Mouse (Mus musculus) embryo, embryonic 11 days (tissue): Measurements from ENCODE around the gene Arhgef7.
A peak's percentile ranks its signal among the peaks of the same experiment; 100 is the strongest.

Experiments used
- DNase-seq: peaks from one replicate; pipeline ENCODE4 v3.0.0-alpha.2; 2015

The Arhgef7 gene

DNA sequence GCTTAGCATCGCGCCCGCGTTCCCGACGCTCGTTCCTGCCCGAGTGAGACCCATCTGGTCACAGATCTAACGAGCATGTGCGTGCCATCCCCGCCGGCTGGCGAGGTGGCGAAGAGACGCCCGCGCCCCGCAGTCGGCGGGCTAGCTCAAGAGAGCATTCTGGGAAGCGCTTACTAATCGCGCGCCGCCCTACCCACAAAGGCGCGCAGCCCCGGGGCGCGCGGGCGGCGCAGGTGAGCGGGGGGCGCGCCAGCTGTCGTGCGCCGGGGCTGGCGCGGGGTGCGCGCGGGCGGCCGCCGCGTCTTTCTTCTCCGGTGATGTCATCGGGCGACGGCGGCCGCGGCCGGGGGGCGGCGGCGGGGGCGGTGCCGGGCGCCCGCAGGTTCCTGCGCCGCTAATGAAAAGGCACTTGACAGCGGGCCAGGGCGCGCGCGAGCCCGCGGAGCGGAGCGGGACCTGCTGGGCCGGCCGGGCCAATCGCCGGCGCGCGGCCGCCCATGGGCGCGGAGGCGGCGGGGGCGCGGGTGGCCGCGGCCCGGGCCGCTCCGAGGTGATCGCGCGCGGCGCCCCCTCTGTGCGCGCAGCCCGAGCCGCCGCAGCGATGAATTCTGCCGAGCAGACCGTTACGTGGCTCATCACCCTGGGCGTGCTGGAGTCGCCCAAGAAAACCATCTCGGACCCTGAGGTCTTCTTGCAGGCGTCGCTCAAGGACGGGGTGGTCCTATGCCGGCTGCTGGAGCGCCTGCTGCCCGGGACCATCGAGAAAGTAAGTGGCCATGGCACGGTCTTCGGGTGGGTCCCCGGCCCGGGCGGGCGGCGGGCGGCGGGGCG is at the start of gene Arhgef7:
Gene Arhgef7, plus strand, starts transcription at position 71 of the 831 bp plus-strand sequence.
- peak; percentile 93 for DNase-seq

DNA sequence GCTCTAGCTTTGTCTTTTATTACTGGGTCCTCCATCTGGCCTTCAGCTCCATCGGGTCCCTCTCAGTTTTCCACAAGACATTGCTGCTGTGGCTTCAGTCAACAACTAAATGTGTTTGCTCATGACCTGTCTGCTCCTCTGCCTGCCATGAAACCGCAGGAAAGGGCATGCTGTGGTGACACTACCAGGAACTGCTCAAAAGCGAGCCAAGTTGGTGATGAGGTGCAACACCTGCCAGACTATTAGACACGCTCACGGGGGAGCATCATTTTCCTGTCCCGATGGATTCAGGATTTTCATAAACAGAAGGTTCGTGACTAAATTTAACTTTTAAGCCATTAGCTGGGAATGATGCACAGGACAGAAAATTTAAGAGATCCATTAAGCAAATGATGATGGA is 43.0 kb upstream of the Arhgef7 start:
- no peak for DNase-seq

DNA sequence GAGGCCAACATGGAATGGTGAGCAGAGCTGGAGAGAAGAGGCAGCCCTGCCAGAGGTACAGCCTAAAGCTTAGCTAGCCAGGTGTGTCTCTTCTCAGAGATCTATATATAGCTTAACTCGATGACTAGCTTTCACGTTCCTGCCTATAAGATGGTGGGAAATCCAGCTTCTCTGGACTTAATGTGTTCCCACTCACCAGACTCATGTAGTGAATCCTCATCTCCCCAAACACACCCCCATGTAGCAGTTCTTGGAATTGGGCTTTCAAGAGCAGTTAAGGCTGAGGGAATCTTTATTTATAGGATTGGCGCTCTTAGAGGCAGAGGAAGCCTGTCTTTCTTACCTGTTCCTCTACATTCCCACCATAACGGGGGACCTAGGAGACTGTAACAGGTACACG is 40.3 kb upstream of the Arhgef7 start:
- DNase-seq: no peak

DNA sequence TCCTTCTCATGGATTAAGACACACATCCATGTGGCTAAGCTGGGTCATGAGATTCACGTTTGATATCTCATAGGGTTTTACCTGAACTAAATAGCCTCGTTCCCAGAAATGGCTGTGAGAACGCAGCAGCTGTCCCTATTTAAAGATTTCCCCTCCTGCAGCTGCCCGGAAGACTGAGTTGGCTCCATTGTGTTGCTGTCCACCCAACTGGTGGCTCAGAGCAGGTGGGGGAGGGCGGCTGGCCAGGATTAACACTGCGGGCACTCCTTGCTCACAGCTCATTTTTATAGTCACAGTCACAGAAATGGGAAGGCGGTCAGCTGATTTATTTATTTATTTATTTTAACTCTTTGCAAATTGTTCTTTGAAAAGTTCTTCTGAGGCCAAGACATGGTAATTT is 37.6 kb upstream of the Arhgef7 start:
- DNase-seq: no peak

DNA sequence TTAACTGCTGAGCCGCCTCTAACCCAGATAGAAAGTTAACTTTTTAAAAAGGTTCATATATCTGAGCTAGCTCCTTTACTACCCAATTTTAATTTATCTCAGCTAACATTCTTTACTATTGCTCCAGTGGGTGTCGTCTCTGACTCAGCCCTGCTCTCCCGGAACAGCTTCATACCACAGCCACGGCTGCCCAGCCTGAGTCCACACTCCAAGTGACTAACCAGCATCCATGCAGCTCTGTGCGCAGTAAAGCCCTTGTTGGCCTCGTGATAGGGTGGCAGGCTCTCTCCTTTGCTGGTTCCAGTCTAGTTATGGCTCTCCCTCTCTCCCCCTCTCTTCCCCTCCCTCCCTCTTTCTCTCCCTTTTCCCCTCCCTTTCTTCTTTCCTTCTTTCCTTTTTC is 36.2 kb upstream of the Arhgef7 start:
- DNase-seq: no peak

DNA sequence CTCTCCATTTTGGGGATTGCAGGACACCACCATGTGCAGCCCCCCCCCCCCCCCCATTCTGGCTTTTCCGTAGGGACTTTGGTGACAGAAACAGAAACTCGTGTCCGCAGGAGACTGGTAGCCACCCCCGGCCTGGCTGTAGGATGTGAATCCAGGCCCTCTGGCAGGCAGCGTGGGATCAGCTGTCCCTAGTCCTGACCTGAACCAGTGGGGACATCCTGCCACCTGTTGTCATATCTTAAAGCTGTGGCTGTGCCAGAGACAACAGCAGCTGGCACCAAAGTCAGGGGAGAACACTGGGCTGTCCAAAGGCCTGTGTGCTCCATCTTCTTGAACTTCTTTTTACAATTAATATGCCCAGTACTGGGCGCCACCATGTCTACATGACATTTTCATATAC is 35.8 kb upstream of the Arhgef7 start:
- DNase-seq: no peak

DNA sequence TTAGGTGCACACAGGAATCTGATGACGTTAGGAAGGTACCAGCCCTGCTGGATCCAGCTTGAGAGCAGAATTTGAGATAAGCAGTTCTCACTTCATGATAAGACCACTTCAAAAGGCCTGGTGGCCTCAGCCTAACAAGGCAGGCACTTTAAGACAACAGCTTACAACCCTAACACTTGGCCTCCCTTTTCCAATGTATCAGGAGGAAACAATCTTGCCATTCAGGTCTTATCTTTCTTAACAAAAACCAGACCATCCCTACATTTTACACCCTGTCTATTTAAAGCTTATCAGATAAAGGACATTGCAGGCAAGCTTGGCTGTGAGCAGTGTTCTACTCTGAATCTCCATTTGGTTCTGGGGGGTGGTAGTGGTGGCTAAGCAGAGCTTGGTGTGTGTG is 35.1 kb upstream of the Arhgef7 start:
- no peak for DNase-seq

DNA sequence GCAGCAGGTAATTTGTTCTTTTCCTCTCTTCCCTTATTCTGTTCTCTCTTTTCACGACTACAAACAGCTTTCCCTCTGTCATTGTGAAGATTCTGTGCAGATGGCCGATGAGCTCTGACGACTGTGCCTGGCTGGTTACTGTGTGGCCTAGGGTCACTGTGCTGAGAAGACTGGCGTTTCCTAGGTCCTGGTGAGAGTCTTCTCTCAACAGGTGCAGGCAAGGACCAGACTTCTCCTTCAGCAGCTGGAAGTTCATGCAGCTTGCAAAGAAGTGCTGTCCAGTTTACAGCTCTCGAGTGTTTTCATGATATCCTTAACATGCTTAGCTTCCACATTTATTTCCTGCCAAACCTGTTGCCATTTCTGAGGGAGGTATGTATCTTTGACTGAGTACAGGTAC is 33.5 kb upstream of the Arhgef7 start:
- DNase-seq: no peak

DNA sequence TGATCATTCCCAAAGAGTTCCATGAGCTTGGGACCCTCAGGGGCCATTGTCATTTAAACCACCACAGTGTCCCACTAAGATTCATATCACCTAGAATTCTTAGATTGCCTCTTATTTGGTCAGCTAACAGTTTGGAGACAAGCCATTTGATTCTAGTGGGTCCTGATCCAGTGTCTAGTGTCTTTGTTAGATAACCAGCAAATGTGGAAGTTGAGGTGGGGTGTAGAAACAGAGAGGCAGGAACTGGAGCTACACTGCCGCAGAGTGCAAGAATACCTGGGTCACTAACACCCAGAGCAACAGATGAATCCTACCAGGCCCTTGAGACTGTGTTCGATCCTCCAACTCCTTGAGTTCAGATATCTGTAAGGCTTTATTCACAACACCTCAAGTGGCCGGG is 31.3 kb upstream of the Arhgef7 start:
- DNase-seq: no peak

DNA sequence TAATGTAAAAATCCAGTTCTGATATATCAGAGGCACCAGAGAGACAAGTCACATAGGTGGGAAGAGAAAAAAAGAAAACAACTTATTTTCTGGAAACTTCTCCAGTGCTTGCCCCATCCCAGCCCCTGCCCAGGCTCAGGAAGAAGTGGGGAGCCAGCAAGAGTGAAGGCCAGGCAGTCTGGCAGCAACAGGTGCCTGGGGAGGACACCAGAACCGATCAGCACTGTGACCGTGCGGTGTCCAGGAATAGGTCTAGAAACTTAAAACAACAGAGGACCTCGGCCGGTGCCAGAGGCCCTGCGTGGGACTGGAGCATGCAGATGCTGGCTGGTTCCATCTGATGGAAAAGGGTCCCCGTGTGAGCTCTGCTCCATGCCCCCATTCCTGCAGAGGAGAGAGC is 30.1 kb upstream of the Arhgef7 start:
- no peak for DNase-seq

DNA sequence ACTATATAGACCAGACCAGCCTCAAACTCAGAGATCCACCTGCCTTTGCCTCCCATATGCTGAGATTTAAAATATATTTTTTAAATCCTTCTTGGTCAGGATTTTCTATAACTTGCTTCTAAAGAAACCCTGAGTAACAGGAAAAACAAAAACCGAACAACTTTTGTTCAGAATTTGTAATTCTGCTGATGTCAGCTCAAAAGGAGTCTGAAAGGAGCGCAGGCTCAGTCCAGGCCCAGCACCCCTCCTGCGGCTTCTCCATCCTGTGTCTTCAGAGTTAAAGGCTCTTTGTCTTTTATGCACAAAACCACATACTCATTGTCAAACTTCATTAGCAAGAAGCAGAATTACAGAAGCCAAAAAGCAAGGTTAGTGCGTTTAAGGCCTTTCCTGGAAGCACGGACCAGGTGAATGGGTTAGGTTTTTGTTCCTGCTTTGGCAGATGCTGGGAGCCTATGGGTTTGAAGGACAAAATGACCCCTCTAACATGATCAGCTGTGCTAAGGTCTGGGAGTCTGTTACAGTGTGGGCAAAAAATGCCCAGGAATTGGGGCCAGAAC is 28.0 kb upstream of the Arhgef7 start:
- no peak for DNase-seq

DNA sequence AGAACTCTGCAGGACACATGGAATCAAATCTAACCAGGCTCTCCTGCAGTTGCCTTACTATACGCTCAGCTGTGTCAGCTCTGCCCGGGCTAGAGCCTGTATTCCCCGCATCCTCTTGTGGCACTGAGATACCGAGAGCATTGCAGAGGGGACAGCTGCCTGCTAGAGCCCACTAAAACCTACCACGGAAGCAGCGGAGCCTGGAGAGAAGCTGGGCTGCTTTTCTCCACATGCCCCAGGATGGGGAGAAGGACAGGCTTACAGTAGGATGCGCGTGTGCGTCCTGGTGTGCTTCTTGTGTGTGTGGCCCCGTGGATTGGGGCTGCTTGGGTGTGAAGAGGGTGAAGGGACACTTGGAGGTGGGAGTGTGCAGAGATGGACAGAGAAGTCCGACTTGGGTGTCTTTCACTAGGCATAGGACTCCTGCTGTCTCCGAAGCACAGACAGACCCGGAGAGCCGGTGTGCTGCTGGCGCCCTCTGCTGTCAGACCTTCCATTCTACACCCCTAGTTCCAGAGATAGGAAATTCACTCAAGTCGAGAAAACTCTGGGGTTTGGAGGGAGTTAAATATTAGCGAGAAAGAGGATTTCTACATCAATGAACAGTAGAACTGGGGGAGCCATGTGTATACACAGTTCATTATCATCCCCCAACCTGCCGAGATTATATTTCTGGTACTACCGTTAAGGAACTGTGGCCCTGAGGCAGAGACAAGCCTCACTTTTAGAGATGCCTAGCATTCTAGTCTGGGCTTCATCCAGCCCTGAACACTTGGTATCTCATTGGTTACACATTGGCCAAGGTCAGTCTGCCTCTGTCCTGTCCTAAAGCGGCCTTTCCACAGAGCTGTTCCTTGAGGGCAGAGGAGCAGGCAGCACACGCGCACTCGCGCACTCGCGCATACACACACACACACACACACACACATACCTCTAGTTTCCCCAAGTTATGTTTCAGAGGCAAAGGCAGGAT is 27.2 kb upstream of the Arhgef7 start:
- peak; percentile 83 for DNase-seq

DNA sequence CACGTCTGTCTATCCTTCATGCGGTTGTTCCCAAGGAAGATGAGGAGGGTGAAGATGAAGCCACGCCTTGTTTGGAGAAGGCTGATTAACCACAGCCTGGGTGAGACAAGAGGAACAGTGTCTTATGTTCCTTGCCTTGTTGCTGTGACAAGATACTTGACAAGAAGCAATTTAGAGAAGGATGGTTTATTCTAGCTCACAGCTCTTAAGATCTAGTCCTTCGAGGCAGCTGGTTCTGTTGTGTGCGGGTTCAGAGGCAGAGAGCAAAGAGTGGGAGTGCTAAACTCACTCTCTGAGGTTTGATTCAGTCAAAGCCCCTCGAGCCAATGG is 26.5 kb upstream of the Arhgef7 start, which contains the start of gene 1700016D06Rik:
Gene 1700016D06Rik, minus strand, starts transcription at position 31 of the 330 bp plus-strand sequence.
- no peak for DNase-seq

DNA sequence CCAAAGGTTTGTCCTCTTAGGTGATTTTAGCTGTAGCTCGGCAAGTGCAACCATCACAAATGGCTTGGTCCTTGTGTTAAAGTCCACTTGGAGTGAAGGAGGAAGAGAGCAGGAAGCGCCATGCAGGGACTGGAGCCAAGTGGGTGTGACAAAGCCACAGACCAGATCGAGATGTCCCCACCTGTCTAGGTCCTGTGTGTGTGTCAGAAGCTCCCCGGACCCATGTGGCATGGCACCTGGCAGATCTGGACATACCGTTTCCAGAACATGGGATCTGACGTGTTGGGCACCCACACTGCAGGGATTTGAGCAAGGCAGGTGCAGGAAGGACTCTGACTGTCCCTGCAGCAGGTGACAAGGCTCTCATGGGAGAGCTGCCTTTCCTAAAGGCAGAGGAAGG is 26.1 kb upstream of the Arhgef7 start:
- no peak for DNase-seq

DNA sequence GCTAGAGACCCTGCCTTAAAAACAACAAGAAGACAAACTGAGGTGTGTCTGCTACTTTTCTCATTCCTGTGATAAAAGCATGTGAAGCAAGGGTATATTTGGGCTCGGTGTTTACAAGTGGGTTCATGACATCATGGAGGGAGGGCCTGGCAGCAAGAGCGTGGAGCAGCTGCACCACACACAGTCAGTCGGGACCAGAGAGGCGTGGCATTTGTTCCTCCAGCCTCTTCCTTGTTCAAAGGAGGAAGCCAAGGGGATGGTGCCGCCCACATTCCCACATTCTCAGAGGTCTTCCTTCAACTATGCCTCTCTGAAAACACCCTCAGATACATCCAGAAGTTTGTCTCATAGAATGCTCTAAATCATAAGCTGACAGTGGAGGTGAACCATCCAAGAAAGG is 23.7 kb upstream of the Arhgef7 start:
- no peak for DNase-seq

DNA sequence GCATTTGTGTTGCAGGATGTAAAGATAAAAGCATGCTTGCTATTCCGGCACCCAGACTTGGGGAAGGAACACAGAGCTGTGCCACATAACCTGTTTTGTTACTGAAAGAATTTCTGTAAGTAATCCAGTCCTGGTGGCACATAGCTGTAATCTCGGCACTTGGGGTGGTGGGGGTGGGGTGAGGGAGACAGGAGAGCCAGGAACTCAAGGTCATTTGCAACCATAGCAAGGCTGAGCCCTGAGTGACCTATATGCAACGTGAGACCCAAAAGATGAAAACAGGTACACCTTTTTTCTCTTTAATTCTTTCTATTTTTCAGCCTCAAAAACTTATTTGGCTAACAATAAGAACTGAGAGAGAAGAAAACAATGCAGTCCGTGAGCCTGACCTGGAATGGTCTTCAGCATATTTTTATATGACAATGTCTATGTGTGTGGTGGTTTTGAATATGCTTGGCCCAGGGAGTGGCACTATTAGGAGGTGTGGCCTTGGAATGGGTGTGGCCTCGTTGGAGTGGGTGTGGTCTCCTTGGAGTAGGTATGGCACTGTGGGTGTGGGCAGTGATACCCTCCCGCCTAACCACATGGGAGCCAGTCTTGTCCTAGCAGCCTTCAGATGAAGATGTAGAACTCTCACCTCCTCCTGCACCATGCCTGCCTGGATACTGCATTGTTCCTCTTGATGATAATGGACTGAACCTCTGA is 22.7 kb upstream of the Arhgef7 start:
- no peak for DNase-seq

DNA sequence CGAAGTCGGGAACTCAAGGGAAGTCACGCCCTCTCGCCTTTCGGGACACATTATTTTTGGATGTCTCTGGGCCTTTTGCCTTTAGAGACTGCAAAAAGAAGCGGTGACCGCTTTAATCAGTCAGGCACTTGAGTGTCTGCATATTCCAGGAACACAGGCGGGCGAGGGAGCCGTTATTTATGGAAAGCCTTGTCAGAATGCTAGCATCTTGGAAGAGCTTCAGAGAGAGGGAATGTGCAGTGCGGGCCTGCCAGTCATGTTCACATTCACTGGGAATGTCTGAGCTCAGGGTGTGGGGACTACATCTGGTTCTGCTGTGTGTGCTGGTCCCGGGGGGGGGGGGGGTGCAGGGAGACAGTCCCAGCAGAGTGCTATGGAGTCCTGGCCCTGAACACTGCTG is 21.7 kb upstream of the Arhgef7 start:
- DNase-seq: no peak

DNA sequence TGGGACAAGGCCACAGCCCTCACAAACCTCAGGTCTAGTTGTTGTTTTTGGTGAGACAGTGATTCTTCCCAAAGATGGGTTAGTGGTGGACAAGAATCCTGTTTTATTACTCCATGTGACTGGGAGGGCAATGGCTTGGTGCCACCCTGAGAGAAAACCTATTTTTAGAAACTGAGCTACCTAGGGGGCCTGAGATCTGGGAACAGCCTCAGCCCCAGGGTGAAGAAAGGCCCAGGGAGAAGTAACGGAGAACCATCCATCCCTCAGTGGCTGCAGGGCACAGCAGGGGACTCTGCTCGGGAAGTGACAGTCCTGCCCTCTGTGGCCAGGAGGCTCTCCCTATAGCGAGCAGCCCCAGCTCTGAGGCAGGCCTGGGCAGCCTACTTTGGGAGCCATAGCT is 19.8 kb upstream of the Arhgef7 start:
- DNase-seq: no peak

DNA sequence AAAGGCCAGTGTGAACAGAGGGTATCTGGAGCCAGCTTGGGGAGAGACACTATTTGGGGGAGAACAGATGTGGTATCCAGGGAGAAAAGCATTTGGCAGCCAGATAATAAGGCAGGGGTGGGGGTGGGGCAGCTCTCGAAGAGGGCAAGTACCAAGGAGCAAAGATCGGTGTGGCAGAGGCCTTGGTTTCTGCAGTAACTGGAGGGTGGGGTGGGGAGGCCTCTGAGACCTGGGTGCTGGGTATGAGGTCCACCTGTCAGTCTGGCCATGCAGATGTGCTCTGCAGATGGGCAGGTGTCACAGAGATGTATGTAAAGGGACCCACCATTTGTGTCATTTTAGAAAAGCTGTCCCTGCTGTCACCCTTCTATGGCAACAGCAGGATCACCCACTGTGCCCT is 18.7 kb upstream of the Arhgef7 start:
- DNase-seq: no peak

DNA sequence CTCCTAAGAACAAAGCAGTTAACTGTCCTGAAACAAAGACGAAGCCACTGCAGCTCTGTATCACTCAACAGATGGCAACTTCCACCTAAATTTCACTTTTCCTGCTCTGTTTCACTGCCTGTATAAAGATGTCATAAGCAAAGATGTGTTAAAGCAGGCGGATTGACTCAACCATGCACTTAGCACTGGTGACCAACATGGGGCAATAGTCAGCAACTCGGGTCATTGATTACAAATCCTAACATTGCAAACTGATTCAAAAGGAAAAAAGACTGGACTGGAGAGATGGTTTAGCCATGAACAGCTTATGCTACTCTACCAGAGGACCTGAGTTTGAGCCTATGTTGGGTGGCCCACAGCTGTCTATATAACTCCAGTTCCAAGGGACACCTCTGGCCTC is 18.0 kb upstream of the Arhgef7 start:
- DNase-seq: no peak

DNA sequence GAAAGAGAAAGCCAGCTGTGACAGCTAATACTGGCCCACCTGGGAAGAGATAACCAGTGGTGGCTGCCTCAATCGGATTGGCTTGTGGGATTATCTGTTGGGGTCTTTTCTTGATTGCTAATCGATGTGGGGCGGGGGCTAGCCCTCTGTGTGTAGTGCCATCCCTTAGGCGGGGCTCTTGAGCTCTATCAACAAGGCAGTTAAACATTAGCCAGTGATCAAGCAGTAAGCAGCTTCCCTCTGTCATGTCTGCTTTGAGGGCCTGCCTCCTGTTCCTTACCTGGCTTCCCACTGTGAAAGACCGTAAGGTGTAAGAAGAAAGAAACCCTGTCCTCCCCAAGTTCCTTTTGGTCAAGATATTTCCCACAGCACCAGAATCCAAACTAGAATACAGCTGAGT is 17.1 kb upstream of the Arhgef7 start:
- DNase-seq: no peak

DNA sequence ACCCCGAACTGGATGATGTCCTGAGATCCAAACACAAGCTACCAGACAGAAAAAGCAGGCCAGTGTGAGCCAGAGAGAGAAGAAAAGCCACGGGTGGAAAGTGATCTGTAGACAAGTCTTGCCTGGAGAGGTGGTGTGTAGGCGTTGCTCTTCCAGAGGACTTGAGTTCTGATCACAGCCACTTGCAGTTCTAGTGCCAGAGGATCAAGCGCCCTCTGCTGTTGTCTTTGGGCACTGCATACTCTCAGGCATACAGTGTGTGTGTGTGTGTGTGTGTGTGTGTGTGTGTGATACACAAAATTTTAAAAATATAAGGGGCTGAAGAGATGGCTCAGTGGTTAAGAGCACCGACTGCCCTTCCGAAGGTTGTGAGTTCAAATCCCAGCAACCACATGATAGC is 15.3 kb upstream of the Arhgef7 start:
- DNase-seq: no peak

DNA sequence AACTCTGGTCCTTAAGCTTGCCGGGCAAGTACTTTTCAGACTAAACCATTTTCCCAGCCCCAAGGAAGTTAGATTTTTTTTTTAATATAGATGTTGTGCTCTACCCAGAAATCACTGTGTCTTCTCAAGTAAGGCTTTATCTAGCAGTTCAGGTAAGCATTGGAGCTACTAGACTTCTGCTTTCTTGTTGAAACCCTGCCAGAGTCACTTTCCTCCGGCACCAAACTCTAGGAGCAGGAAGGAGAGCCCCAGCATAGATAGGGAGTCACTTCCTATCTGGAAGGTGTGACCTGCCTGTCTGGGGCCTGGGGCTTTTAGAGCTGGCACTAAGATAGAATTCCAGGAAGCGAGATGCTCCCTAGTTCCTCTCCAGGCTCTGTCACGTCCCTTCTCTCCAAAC is 10.3 kb upstream of the Arhgef7 start:
- DNase-seq: no peak
